Mouse (Mus musculus): ENCODE results near the gene Slc18b1. TPM values are rescaled to one million over a fixed set of nuclear protein-coding genes. Genes with fewer than 3 reads are reported as not detected.
"Not testable (repeated sequence)": the region's sequence is repeated elsewhere in the genome, so short reads cannot be mapped to it uniquely, and the experiment has no call there.

Slc18b1 gene
- 2.6 and 3.4 TPM in 2 replicates for polyA plus RNA-seq (2016; fragmentation: Nextera tagmentation; extraction: Ambion mirVana)

GRCm38 (mm10) chr10:23796551-23797503, at the start of gene Slc18b1:
Gene Slc18b1, plus strand, starts transcription at chr10:23796986.
- no peak within 1 kb of the TSS for H3K27ac ChIP-seq
- peak within 1 kb of the TSS; percentile 69 for H3K4me3 ChIP-seq
- WGBS (ENCODE audit: insufficient replicate concordance), result 10% methylated on average over 43 of the region's 43 CpGs
- H3K4me2 ChIP-seq, result peak within 1 kb of the TSS; percentile 84
- H3K9me3 ChIP-seq (replicated peaks), result no peaks in the 10 kb centered on the region
- peaks cover 22% of the 10 kb centered on the region for H3K4me1 ChIP-seq
- H3K36me3 ChIP-seq, result no peaks in the 10 kb centered on the region
- ATAC-seq, result peak; percentile 56
- peak within 1 kb of the TSS; percentile 78 for H3K9ac ChIP-seq
- peaks cover 6% of the 10 kb centered on the region; the same call in 1 of the 2 replicates for H3K27me3 ChIP-seq (replicated peaks)

GRCm38 (mm10) chr10:23754166-23754565, 42.6 kb upstream of the Slc18b1 start:
- Histone ChIP-seq H3K4me3 (no peak overlapping the region), H3K36me3 (no peaks in the 10 kb centered on the region), H3K4me1 (no peaks in the 10 kb centered on the region), H3K27ac (no peak overlapping the region), H3K9me3 (replicated peaks) (no peaks in the 10 kb centered on the region), H3K4me2 (no peak overlapping the region), H3K27me3 (replicated peaks) (no peaks in the 10 kb centered on the region), H3K9ac (no peak overlapping the region)
- 57% methylated on average over 7 of the region's 7 CpGs for WGBS (ENCODE audit: insufficient replicate concordance)
- no peak for ATAC-seq

GRCm38 (mm10) chr10:23777288-23777945, 19.4 kb upstream of the Slc18b1 start:
- Histone ChIP-seq H3K36me3 (no peaks in the 10 kb centered on the region), H3K27ac (no peak overlapping the region), H3K4me2 (no peak overlapping the region), H3K27me3 (replicated peaks) (no peaks in the 10 kb centered on the region), H3K4me3 (no peak overlapping the region), H3K9me3 (replicated peaks) (no peaks in the 10 kb centered on the region), H3K4me1 (peaks cover 23% of the 10 kb centered on the region), H3K9ac (no peak overlapping the region)
- 37% methylated on average over 5 of the region's 5 CpGs for WGBS (ENCODE audit: insufficient replicate concordance)
- ATAC-seq, result no peak

- peak; percentile 72 for ATAC-seq
- Histone ChIP-seq H3K36me3 (peaks cover 30% of the 10 kb centered on the region), H3K4me3 (no peak overlapping the region), H3K9me3 (replicated peaks) (no peaks in the 10 kb centered on the region), H3K4me1 (peaks cover 52% of the 10 kb centered on the region), H3K27ac (peak overlapping the region; percentile 30; the same call in 1 of the 2 replicates), H3K4me2 (0 out of 2 replicates have a peak overlapping the region, but pooled peaks have one; percentile 0), H3K9ac (no peak overlapping the region), H3K27me3 (replicated peaks) (no peaks in the 10 kb centered on the region)
- 65% methylated on average over 6 of the region's 6 CpGs for WGBS (ENCODE audit: insufficient replicate concordance)
Observed at GRCm38 (mm10) chr10:23780539-23781275, 16.1 kb upstream of the Slc18b1 start.

- Histone ChIP-seq H3K4me3 (no peak overlapping the region), H3K27ac (peak overlapping the region; percentile 75), H3K9ac (no peak overlapping the region), H3K9me3 (replicated peaks) (no peaks in the 10 kb centered on the region), H3K4me1 (peaks cover 57% of the 10 kb centered on the region), H3K36me3 (peaks cover 40% of the 10 kb centered on the region), H3K4me2 (no peak overlapping the region; the same call in 1 of the 2 replicates), H3K27me3 (replicated peaks) (no peaks in the 10 kb centered on the region)
- WGBS (ENCODE audit: insufficient replicate concordance), result 40% methylated on average over 11 of the region's 11 CpGs
- no peak for ATAC-seq
Observed at GRCm38 (mm10) chr10:23781760-23782735, 14.7 kb upstream of the Slc18b1 start.

GRCm38 (mm10) chr10:23782855-23783492, 13.8 kb upstream of the Slc18b1 start:
- Histone ChIP-seq H3K4me3 (no peak overlapping the region), H3K27me3 (replicated peaks) (no peaks in the 10 kb centered on the region), H3K4me2 (no peak overlapping the region), H3K4me1 (peaks cover 57% of the 10 kb centered on the region), H3K36me3 (peaks cover 40% of the 10 kb centered on the region), H3K9me3 (replicated peaks) (no peaks in the 10 kb centered on the region), H3K9ac (no peak overlapping the region), H3K27ac (peak overlapping the region; percentile 74)
- WGBS (ENCODE audit: insufficient replicate concordance), result 8% methylated on average over 2 of the region's 2 CpGs
- ATAC-seq, result peak; percentile 23

- no peaks in the 10 kb centered on the region for H3K27me3 ChIP-seq (replicated peaks)
- WGBS (ENCODE audit: insufficient replicate concordance), result 15% methylated on average over 2 of the region's 2 CpGs
- H3K27ac ChIP-seq, result peak overlapping the region; percentile 74
- H3K9ac ChIP-seq, result peak overlapping the region; percentile 6; the same call in 1 of the 2 replicates
- no peak overlapping the region for H3K4me2 ChIP-seq
- peaks cover 62% of the 10 kb centered on the region for H3K4me1 ChIP-seq
- ATAC-seq, result no peak
- H3K9me3 ChIP-seq (replicated peaks), result no peaks in the 10 kb centered on the region
- no peak overlapping the region for H3K4me3 ChIP-seq
- peaks cover 40% of the 10 kb centered on the region for H3K36me3 ChIP-seq
Observed at GRCm38 (mm10) chr10:23783493-23783884, 13.3 kb upstream of the Slc18b1 start.

GRCm38 (mm10) chr10:23784121-23784520, 12.7 kb upstream of the Slc18b1 start:
- no peak for ATAC-seq
- H3K9ac ChIP-seq, result peak overlapping the region; percentile 86; the same call in 1 of the 2 replicates
- WGBS (ENCODE audit: insufficient replicate concordance), result 50% methylated on average over 2 of the region's 2 CpGs
- no peaks in the 10 kb centered on the region for H3K27me3 ChIP-seq (replicated peaks)
- H3K27ac ChIP-seq, result peak overlapping the region; percentile 90
- H3K9me3 ChIP-seq (replicated peaks), result no peaks in the 10 kb centered on the region
- H3K4me3 ChIP-seq, result peak overlapping the region; percentile 77; the same call in 1 of the 2 replicates
- peak overlapping the region; percentile 76 for H3K4me2 ChIP-seq
- peaks cover 40% of the 10 kb centered on the region for H3K36me3 ChIP-seq
- H3K4me1 ChIP-seq, result peaks cover 68% of the 10 kb centered on the region

- peak overlapping the region; percentile 90 for H3K27ac ChIP-seq
- peaks cover 40% of the 10 kb centered on the region for H3K36me3 ChIP-seq
- peak overlapping the region; percentile 86 for H3K9ac ChIP-seq
- WGBS (ENCODE audit: insufficient replicate concordance), result 10% methylated on average over 7 of the region's 7 CpGs
- peaks cover 63% of the 10 kb centered on the region for H3K4me1 ChIP-seq
- not testable (repeated sequence) for ATAC-seq; H3K9me3 ChIP-seq (replicated peaks); H3K27me3 ChIP-seq (replicated peaks)
- H3K4me3 ChIP-seq, result peak overlapping the region; percentile 77
- H3K4me2 ChIP-seq, result peak overlapping the region; percentile 76
Observed at GRCm38 (mm10) chr10:23785599-23785998, 11.2 kb upstream of the Slc18b1 start.

GRCm38 (mm10) chr10:23786040-23786439, 10.7 kb upstream of the Slc18b1 start:
- no peak for ATAC-seq
- no peaks in the 10 kb centered on the region for H3K27me3 ChIP-seq (replicated peaks)
- no peaks in the 10 kb centered on the region for H3K9me3 ChIP-seq (replicated peaks)
- H3K36me3 ChIP-seq, result peaks cover 40% of the 10 kb centered on the region
- peak overlapping the region; percentile 86 for H3K9ac ChIP-seq
- H3K4me2 ChIP-seq, result peak overlapping the region; percentile 76
- H3K4me3 ChIP-seq, result peak overlapping the region; percentile 77
- 0% methylated on average over 4 of the region's 4 CpGs for WGBS (ENCODE audit: insufficient replicate concordance)
- H3K4me1 ChIP-seq, result peaks cover 59% of the 10 kb centered on the region
- peak overlapping the region; percentile 90 for H3K27ac ChIP-seq

Data from liver, embryonic 12.5 days (tissue).